Mouse (Mus musculus) forebrain, embryonic 16.5 days (tissue): ENCODE measurements around the gene Ppme1. TPM values are rescaled to one million over a fixed set of nuclear protein-coding genes. Genes with fewer than 3 reads are reported as not detected.

Experiments used
- ATAC-seq: fragments of 200-750 bp; cut with Nextera tagmentation; 2 replicates; pipeline ENCODE4 v1.8.0; 2017; ENCODE audit warnings: mild to moderate bottlenecking, moderate library complexity
- H3K27ac ChIP-seq: fragments of 300-500 bp; sonication (generic); 2 replicates; pipeline ENCODE4 v1.5.1; 2014; ENCODE audit warnings: low read length, control low read depth
- H3K27me3 ChIP-seq: fragments of 300-500 bp; sonication (generic); replicated peaks from 2 replicates; pipeline ENCODE4 v1.6.1; 2014; ENCODE audit warnings: low read length; ENCODE audit not compliant: control insufficient read depth, insufficient read depth
- H3K36me3 ChIP-seq: fragments of 300-500 bp; sonication (generic); 2 replicates; pipeline ENCODE4 v1.6.1; 2014; ENCODE audit not compliant: control insufficient read depth, insufficient read depth
- H3K4me1 ChIP-seq: fragments of 300-500 bp; sonication (generic); replicated peaks from 2 replicates; pipeline ENCODE4 v1.6.1; 2014; ENCODE audit warnings: low read length; ENCODE audit not compliant: control insufficient read depth, insufficient read depth
- H3K4me2 ChIP-seq: fragments of 300-500 bp; sonication (generic); 2 replicates; pipeline ENCODE4 v1.6.1; 2014; ENCODE audit warnings: mild to moderate bottlenecking, low read length, control low read depth
- H3K4me3 ChIP-seq: fragments of 300-500 bp; sonication (generic); replicated peaks from 2 replicates; pipeline ENCODE4 v1.5.1; 2014; ENCODE audit warnings: mild to moderate bottlenecking, low read length, control low read depth
- H3K9ac ChIP-seq: fragments of 300-500 bp; sonication (generic); replicated peaks from 2 replicates; pipeline ENCODE4 v1.6.1; 2014; ENCODE audit warnings: low read depth, low read length, control low read depth
- H3K9me3 ChIP-seq: fragments of 300-500 bp; sonication (generic); 2 replicates; pipeline ENCODE4 v1.6.1; 2016; ENCODE audit warnings: low read length; ENCODE audit not compliant: control insufficient read depth
- WGBS: fragments of 180-500 bp; shearing (Covaris S2); extraction: QIAGEN DNeasy Blood & Tissue Kit; methylation state at CpG from one replicate; pipeline ENCODE4 v1.1.7; 2014; 5-methylcytosine and 5-hydroxymethylcytosine counted together
- polyA plus RNA-seq: library from polyadenylated mRNA; unstranded; fragments of >200 nt; fragmentation: Nextera tagmentation; extraction: Ambion mirVana; gene quantifications from 2 replicates; pipeline ENCODE4 v1.2.1, GENCODE M21; 2015

The Ppme1 gene
- polyA plus RNA-seq, 1 experiment from 2014 or later = 158 TPM

DNA sequence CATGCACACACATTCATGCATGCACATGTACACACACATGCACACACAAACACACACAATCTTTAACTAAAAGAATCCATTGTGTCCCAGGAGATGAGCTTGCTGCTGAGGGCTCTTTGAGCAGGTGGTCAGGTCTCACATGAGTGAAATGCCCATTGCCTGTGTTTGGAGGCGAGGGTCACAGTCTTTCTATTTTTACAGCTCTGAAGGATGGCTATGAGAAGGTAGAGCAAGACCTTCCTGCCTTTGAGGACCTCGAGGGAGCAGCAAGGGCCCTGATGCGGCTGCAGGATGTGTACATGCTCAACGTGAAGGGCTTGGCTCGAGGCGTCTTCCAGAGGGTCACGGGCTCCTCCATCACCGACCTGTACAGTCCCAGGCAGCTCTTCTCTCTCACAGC lies 78.6 kb downstream of the Ppme1 start:
- ATAC-seq = no peak
- no peak overlapping the region for H3K4me3 ChIP-seq
- no peaks in the 10 kb centered on the region for H3K36me3 ChIP-seq
- WGBS = 86% methylated on average over 8 of the region's 8 CpGs
- H3K4me2 ChIP-seq = no peak overlapping the region
- H3K9me3 ChIP-seq = peaks cover 3% of the 10 kb centered on the region; the same call in 1 of the 2 replicates
- peaks cover 4% of the 10 kb centered on the region for H3K4me1 ChIP-seq
- H3K27me3 ChIP-seq = no peaks in the 10 kb centered on the region
- H3K27ac ChIP-seq = no peak overlapping the region
- H3K9ac ChIP-seq = no peak overlapping the region

DNA sequence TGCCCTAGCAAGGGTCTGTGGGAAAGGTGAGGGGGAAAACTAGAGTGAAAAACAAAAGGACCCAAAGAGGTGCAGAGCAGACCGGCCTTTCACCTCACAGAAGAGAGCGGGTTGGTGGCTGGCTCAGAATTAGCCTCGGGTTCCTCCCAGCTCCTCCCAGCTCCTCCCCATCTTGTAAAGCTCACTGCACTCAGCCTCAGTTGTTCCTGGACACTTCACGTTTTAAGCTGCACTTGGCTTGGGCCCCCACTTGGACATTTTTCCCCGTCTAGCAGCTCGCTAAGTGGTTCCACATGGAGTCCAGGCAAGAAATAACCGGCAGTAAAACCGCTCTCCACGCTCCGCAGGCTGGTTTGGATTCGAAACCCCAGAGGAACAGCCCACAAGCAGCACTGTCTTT lies 83.5 kb downstream of the Ppme1 start:
- WGBS = 37% methylated on average over 11 of the region's 11 CpGs
- peaks cover 14% of the 10 kb centered on the region for H3K27me3 ChIP-seq
- H3K9ac ChIP-seq = no peak overlapping the region
- no peak overlapping the region for H3K4me3 ChIP-seq
- H3K27ac ChIP-seq = peak overlapping the region; percentile 34; the same call in 1 of the 2 replicates
- peaks cover 3% of the 10 kb centered on the region; the same call in 1 of the 2 replicates for H3K9me3 ChIP-seq
- H3K4me1 ChIP-seq = peaks cover 20% of the 10 kb centered on the region
- H3K36me3 ChIP-seq = no peaks in the 10 kb centered on the region
- 0 out of 2 replicates have a peak, but pooled peaks have one; percentile 27 for ATAC-seq
- H3K4me2 ChIP-seq = no peak overlapping the region; the same call in 1 of the 2 replicates

DNA sequence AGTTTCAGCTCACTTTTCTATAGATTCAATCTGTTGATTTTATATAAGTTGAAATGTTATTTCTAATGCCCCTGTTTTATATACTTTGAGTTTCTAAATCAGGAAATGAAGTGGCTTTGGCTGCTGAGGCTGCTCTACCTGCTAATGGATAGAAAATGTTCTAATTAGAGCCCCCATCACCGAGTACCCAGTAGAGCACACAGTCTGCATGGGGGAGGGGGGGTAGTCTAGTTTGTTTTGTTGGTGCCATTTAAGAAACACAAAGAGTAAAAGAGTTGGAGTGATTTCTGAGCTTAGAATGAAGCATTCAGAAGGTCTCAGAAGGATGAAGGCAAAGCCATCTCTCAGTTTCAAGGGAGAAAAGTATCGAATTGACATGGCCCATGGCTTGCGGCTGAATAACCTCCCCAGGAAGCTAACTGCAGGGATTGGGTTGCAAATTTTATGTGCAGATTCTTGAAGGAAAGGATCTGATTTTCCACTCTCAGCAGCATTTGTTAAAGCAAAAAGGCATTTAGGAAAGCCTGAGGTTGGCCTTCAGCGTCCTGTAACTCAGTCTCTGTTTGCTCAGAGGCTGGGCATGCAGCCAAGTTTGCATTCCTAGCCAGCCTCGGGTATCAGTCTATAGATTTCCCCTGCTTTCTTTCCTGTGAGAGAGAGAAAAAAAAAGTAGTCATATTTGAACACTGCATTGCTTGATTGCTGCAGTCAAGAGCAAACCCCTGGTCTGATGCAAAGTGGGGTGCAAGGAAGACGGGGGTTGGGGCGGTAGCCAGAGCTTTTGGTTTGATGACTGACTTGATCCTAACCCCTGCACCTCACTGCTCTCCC lies 84.1 kb downstream of the Ppme1 start:
- 8% methylated on average over 7 of the region's 7 CpGs for WGBS
- peak; percentile 59 for ATAC-seq
- no peaks in the 10 kb centered on the region for H3K36me3 ChIP-seq
- peak overlapping the region; percentile 34; the same call in 1 of the 2 replicates for H3K27ac ChIP-seq
- peaks cover 3% of the 10 kb centered on the region; the same call in 1 of the 2 replicates for H3K9me3 ChIP-seq
- no peak overlapping the region; the same call in 1 of the 2 replicates for H3K4me2 ChIP-seq
- H3K9ac ChIP-seq = no peak overlapping the region
- H3K4me3 ChIP-seq = no peak overlapping the region
- peaks cover 14% of the 10 kb centered on the region for H3K27me3 ChIP-seq
- H3K4me1 ChIP-seq = peaks cover 20% of the 10 kb centered on the region

DNA sequence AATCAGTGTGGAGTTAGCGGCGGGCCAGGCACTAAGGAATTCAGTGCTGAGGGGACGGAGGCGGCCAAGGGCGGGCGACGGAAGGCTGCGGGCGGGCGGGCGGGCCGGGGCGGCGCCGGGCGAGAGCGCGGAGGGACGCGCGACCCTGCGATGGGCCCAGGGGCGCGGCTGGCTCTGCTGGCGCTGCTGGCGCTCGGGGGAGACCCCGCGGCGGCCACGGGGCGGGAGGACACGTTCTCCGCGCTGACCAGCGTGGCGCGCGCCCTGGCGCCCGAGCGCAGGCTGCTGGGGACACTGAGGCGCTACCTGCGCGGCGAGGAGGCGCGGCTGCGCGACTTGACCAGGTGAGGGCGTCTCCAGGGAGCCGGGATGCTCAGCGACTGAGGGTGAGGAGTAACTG lies 86.7 kb downstream of the Ppme1 start, which contains the start of gene P4ha3:
Gene P4ha3, plus strand, starts transcription at position 138 of the 400 bp plus-strand sequence.
- H3K4me1 ChIP-seq = peaks cover 20% of the 10 kb centered on the region
- no peaks in the 10 kb centered on the region for H3K9me3 ChIP-seq
- H3K36me3 ChIP-seq = no peaks in the 10 kb centered on the region
- peaks cover 14% of the 10 kb centered on the region for H3K27me3 ChIP-seq
- peak within 1 kb of the TSS; percentile 55 for H3K9ac ChIP-seq
- ATAC-seq = peak; percentile 43
- peak within 1 kb of the TSS; percentile 51 for H3K4me3 ChIP-seq
- peak within 1 kb of the TSS; percentile 81 for H3K4me2 ChIP-seq
- WGBS = under 1% methylated on average over 42 of the region's 53 CpGs
- no peak within 1 kb of the TSS for H3K27ac ChIP-seq

DNA sequence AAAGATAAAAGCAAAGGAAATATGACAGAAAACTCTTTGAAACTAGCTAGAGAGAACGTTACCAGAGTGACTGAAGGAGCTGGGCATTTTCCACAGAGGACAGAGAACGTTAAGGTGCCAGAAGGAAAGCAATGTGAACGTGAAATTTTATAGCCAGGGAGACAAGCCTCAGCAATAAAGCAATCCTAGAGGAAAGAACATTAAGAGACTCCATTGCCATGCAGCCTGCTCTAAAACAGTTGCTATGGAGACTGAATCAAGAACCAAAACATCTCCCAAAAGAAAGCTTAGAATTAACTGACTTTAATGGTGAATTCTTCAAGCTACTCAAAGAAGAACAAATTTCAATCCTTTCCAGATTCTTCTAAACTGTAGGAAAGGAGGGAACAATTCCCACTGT lies 88.8 kb downstream of the Ppme1 start:
- WGBS = 22% methylated on average over 3 of the region's 3 CpGs
- H3K4me3 ChIP-seq = no peak overlapping the region
- no peak for ATAC-seq
- H3K9me3 ChIP-seq = no peaks in the 10 kb centered on the region
- no peak overlapping the region for H3K27ac ChIP-seq
- peaks cover 14% of the 10 kb centered on the region for H3K4me1 ChIP-seq
- no peak overlapping the region for H3K4me2 ChIP-seq
- H3K9ac ChIP-seq = no peak overlapping the region
- H3K36me3 ChIP-seq = no peaks in the 10 kb centered on the region
- H3K27me3 ChIP-seq = peaks cover 14% of the 10 kb centered on the region

DNA sequence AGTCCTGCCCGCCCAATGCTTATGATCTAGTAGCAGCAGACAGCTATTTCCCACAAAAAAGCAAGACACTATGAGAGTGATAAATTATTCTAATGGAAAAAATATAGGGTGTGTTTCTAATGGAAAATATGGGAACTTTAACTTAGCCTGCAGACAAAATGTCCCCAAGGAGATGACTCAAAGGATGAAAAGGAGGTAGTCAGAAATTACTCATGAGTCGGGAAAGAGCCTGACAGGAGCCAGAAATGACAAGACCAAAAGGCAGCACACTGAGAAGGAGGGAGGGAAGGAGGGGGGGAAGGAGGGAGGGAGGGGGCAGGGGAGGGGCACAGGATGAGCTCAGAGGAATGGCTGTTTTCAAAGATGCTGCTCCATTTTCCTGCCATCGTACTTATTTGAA lies 90.5 kb downstream of the Ppme1 start:
- no peak overlapping the region for H3K4me3 ChIP-seq
- H3K9ac ChIP-seq = no peak overlapping the region
- no peaks in the 10 kb centered on the region for H3K9me3 ChIP-seq
- H3K27me3 ChIP-seq = peaks cover 14% of the 10 kb centered on the region
- WGBS = 37% methylated on average over 3 of the region's 3 CpGs
- peaks cover 9% of the 10 kb centered on the region for H3K4me1 ChIP-seq
- no peaks in the 10 kb centered on the region for H3K36me3 ChIP-seq
- H3K4me2 ChIP-seq = no peak overlapping the region
- no peak for ATAC-seq
- H3K27ac ChIP-seq = no peak overlapping the region

DNA sequence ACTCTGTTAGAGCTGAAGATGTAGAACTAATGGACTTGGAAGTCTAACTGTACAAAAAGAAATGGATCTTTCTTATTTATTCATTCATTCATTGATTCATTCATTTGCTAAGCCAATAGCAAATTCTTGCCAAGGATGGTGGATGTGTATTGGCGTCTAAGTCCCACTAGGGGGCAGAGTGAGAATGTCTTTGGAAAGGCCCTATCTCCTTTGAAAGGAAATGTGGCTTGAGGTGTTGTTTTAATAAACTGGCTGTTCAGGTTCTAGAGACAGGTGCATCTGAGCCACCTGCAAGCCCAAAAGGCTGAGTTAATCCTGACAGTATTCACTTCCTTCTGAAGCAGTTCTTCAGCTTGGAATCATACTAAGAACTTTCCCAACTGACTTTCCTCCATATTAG lies 92.3 kb downstream of the Ppme1 start:
- Histone ChIP-seq H3K4me3 (no peak overlapping the region), H3K9ac (no peak overlapping the region), H3K4me2 (no peak overlapping the region), H3K4me1 (no peaks in the 10 kb centered on the region), H3K9me3 (no peaks in the 10 kb centered on the region), H3K36me3 (no peaks in the 10 kb centered on the region), H3K27ac (no peak overlapping the region), H3K27me3 (0 out of 2 replicates have a peak, but pooled peaks cover 6% of the 10 kb centered on the region)
- no peak for ATAC-seq
- 0% methylated on average over 1 of the region's 1 CpGs for WGBS

Other genes with a start within 250 kb of the Ppme1 start
- gene Lipt2, start 213.0 kb downstream of the Ppme1 start, polyA plus RNA-seq = 17.1 and 17.7 TPM in 2 replicates
- gene Kcne3, start 195.8 kb downstream of the Ppme1 start, polyA plus RNA-seq = 1.1 and 1.3 TPM in 2 replicates
- 14.1 and 16.6 TPM in 2 replicates for gene Pgm2l1, start 144.9 kb downstream of the Ppme1 start, polyA plus RNA-seq
- 1.9 and 2.9 TPM in 2 replicates for gene P4ha3, start 86.8 kb downstream of the Ppme1 start, polyA plus RNA-seq
- gene C2cd3, start 74 bp downstream of the Ppme1 start, polyA plus RNA-seq = 28.9 and 29.1 TPM in 2 replicates
- not detected in 2 replicates for gene Ucp3, start 100.7 kb upstream of the Ppme1 start, polyA plus RNA-seq
- 42.3 and 49.6 TPM in 2 replicates for gene Ucp2, start 121.0 kb upstream of the Ppme1 start, polyA plus RNA-seq
- 3.0 and 3.3 TPM in 2 replicates for gene Dnajb13, start 142.7 kb upstream of the Ppme1 start, polyA plus RNA-seq
- gene Coa4, start 164.8 kb upstream of the Ppme1 start, polyA plus RNA-seq = 10.1 and 12.3 TPM in 2 replicates
- 209 and 217 TPM in 2 replicates for gene Rab6a, start 235.1 kb upstream of the Ppme1 start, polyA plus RNA-seq
- gene Mrpl48, start 236.0 kb upstream of the Ppme1 start, polyA plus RNA-seq = 70.1 and 73.5 TPM in 2 replicates